Mouse (Mus musculus) thymus, adult 2 months (tissue): ENCODE measurements around the gene Crtc1.

ENCODE experiments used
- CTCF ChIP-seq: fragments of 200-500 bp; IDR thresholded peaks from 2 replicates; pipeline ENCODE4 v1.5.1; 2012; ENCODE audit warnings: mild to moderate bottlenecking, control low read depth, low read length, moderate library complexity, borderline replicate concordance; ENCODE audit not compliant: control insufficient read depth, poor library complexity, insufficient read depth; ENCODE audit errors: extremely low read depth
- POLR2A ChIP-seq: fragments of 200-500 bp; IDR thresholded peaks from 2 replicates; pipeline ENCODE4 v1.6.1; 2012; ENCODE audit warnings: mild to moderate bottlenecking, low read length, control low read depth, moderate library complexity; ENCODE audit not compliant: control insufficient read depth, poor library complexity, insufficient read depth; ENCODE audit errors: extremely low read depth

- TF ChIP-seq POLR2A (no peak), CTCF (no peak)
Observed at GRCm38 (mm10) chr8:70461765-70462515, 22.6 kb upstream of the Crtc1 start.
